Mouse (Mus musculus) monocyte, adult 59 days (primary cell): ENCODE measurements around the gene Gm6351. TPM values are rescaled to one million over a fixed set of nuclear protein-coding genes. Genes with fewer than 3 reads are reported as not detected.

ENCODE experiments used
- total RNA-seq, 2 experiments: library from RNA; stranded (reverse); gene quantifications; one replicate each; pipeline ENCODE4 v1.2.4; 2023

Gm6351 gene
- not detected for total RNA-seq

DNA sequence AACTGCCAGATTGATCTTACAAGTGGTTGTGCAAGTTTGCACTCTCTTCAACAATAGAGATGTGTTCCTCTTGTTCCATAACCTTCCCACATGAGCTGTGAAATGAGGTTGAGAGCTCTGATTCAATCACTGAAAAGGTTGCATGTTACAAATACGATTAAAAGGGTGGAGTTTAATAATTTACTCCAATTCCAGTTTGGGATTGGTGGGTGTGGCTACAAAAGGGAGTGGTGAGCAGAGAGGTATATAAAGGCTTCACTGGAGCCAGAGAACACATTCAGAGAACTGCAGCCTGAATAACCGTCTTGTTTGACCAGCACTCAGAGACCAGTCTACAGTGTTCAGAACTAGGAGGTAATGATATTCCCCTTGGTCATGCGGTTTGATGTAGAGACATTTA is at the start of gene Gm6351:
Gm6351 (plus strand) TSS at position 301 of the 400 bp plus-strand sequence.

DNA sequence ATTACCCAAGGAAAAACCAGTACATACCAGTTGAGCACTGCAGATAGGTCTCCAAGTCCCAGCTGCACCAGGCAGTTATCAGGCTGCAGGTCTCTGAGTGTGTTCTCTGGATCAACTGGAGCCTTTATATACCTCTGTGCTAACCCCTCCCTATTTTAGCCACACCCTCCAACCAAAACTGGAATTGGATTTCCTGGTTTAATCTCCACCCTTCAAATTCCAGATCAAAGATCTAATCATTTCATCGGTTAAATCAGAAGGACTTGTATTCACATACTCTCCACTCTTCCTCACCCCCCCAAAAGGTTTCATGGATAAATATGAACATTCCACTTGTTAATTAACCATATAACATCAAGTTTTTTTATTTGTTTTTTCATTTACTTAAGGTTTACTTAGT is 5.7 kb upstream of the Gm6351 start, which contains the start of gene BC061212:
BC061212 (minus strand) TSS at position 101 of the 400 bp plus-strand sequence.

Other genes with a start within 250 kb of the Gm6351 start
- not detected for gene Gm7792, start 232.6 kb upstream of the Gm6351 start, total RNA-seq
- gene Gm16429, start 147.3 kb upstream of the Gm6351 start, total RNA-seq: not detected
- not detected for gene BC061212, start 5.8 kb upstream of the Gm6351 start, total RNA-seq
- gene Gm3106, start 141.6 kb downstream of the Gm6351 start, total RNA-seq: not detected
- gene A430089I19Rik, start 230.4 kb downstream of the Gm6351 start, total RNA-seq: not detected
- gene Gm6502, start 238.1 kb downstream of the Gm6351 start, total RNA-seq: not detected